Mouse (Mus musculus) liver, embryonic 14.5 days (tissue): ENCODE measurements around the gene Gm42420. TPM values are rescaled to one million over a fixed set of nuclear protein-coding genes. Genes with fewer than 3 reads are reported as not detected.

Experiments
- ATAC-seq: fragments of 200-750 bp; cut with Nextera tagmentation; 2 replicates; pipeline ENCODE4 v1.8.0; 2017; ENCODE audit warnings: moderate number of reproducible peaks, mild to moderate bottlenecking, moderate library complexity; ENCODE audit not compliant: insufficient read depth
- DNase-seq, 3 experiments: peaks; one replicate each; pipeline ENCODE4 v3.0.0-alpha.2; 2012 to 2013; ENCODE audit warnings: low read depth in 3 of 3, low spot score in 3 of 3
- H3K27ac ChIP-seq: fragments of 300-500 bp; sonication (generic); 2 replicates; pipeline ENCODE4 v1.5.1; 2014; ENCODE audit warnings: moderate library complexity, mild to moderate bottlenecking, control low read depth, inconsistent platforms
- H3K27me3 ChIP-seq: fragments of 300-500 bp; sonication (generic); 2 replicates; pipeline ENCODE4 v1.6.1; 2014; ENCODE audit warnings: mild to moderate bottlenecking, low read length, moderate library complexity; ENCODE audit not compliant: control insufficient read depth, insufficient read depth
- H3K36me3 ChIP-seq: fragments of 300-500 bp; sonication (generic); replicated peaks from 2 replicates; pipeline ENCODE4 v1.6.1; 2014; ENCODE audit warnings: low read depth; ENCODE audit not compliant: control insufficient read depth, insufficient read depth
- H3K4me1 ChIP-seq, 2 experiments: fragments of 200-500 bp in 1 of 2; fragments of 300-500 bp in 1 of 2; sonication (generic) in 1 of 2; replicated peaks; 2 replicates each; pipeline ENCODE4 v1.6.1; 2012 to 2014; ENCODE audit warnings: antibody characterized with exemption in 1 of 2, inconsistent platforms in 1 of 2, low read length in 1 of 2; ENCODE audit not compliant: control insufficient read depth in 2 of 2, insufficient read depth in 2 of 2
- H3K4me2 ChIP-seq: fragments of 300-500 bp; sonication (generic); 2 replicates; pipeline ENCODE4 v1.6.1; 2014; ENCODE audit warnings: low read depth, mild to moderate bottlenecking, control low read depth, moderate library complexity
- H3K4me3 ChIP-seq, 2 experiments: fragments of 200-500 bp in 1 of 2; fragments of 300-500 bp in 1 of 2; sonication (generic) in 1 of 2; 2 replicates each; pipeline ENCODE4 v1.5.1; 2012 to 2014; ENCODE audit warnings: low read depth in 2 of 2, low read length in 2 of 2, mild to moderate bottlenecking in 2 of 2, control low read depth in 1 of 2, inconsistent platforms in 1 of 2, moderate library complexity in 1 of 2; ENCODE audit not compliant: insufficient read depth in 1 of 2
- H3K9ac ChIP-seq: fragments of 300-500 bp; sonication (generic); replicated peaks from 2 replicates; pipeline ENCODE4 v1.6.1; 2014; ENCODE audit warnings: mild to moderate bottlenecking, control low read depth, moderate library complexity
- H3K9me3 ChIP-seq: fragments of 300-500 bp; sonication (generic); 2 replicates; pipeline ENCODE4 v1.6.1; 2016; ENCODE audit warnings: low read length, mixed read lengths; ENCODE audit not compliant: control insufficient read depth
- CTCF ChIP-seq: IDR thresholded peaks from 2 replicates; pipeline ENCODE4 v1.5.1; 2016; ENCODE audit warnings: antibody characterized with exemption, low read depth, control low read depth
- EP300 ChIP-seq: IDR thresholded peaks from 2 replicates; pipeline ENCODE4 v1.6.1; 2016; ENCODE audit warnings: antibody characterized with exemption, low read depth
- WGBS: fragments of 180-500 bp; shearing (Covaris S2); extraction: QIAGEN DNeasy Blood & Tissue Kit; methylation state at CpG from one replicate; pipeline ENCODE4 v1.1.7; 2014; ENCODE audit not compliant: insufficient replicate concordance; 5-methylcytosine and 5-hydroxymethylcytosine counted together
- polyA plus RNA-seq, 2 experiments: library from polyadenylated mRNA; depleted of rRNA in 1 of 2; stranded (reverse) in 1 of 2; unstranded in 1 of 2; fragments of >200 nt; fragmentation: Nextera tagmentation in 1 of 2; extraction: Ambion mirVana in 1 of 2; gene quantifications; 2 replicates each; pipeline versions ENCODE4 v1.2.1 to v1.2.3; 2012 to 2014

Gm42420 gene
- polyA plus RNA-seq, 2 experiments = 1.6 to 2.1 TPM

DNA sequence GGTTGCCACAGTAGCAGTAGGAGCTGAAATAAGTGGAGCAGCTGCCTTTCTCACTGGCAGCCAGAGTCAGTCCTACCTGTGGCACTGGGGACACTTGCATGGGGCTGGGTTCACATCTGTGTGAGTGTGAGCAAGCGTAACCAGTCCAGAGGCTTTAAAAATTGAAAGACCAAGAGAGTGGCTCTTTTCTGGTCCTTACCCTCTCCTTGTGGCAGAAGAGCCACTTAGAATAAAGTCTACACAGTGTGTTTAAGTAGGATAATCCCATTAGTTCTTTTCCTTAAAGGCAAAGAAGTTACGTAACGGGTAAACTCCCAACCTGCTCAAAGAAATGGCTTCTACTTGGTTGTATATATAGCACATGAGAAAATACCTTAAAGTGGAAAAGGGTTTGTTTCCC is 15.3 kb downstream of the Gm42420 start:
- no peaks in the 10 kb centered on the region for H3K27me3 ChIP-seq
- no peak overlapping the region for H3K27ac ChIP-seq
- WGBS = 91% methylated on average over 3 of the region's 3 CpGs
- no peak overlapping the region for H3K9ac ChIP-seq
- H3K4me2 ChIP-seq = no peak overlapping the region
- no peak overlapping the region for H3K4me3 ChIP-seq
- DNase-seq = no peak
- no peak for TF ChIP-seq CTCF
- TF ChIP-seq EP300 = no peak
- no peak for ATAC-seq
- H3K9me3 ChIP-seq = no peaks in the 10 kb centered on the region
- H3K36me3 ChIP-seq = peaks cover 23% of the 10 kb centered on the region
- no peaks in the 10 kb centered on the region for H3K4me1 ChIP-seq

DNA sequence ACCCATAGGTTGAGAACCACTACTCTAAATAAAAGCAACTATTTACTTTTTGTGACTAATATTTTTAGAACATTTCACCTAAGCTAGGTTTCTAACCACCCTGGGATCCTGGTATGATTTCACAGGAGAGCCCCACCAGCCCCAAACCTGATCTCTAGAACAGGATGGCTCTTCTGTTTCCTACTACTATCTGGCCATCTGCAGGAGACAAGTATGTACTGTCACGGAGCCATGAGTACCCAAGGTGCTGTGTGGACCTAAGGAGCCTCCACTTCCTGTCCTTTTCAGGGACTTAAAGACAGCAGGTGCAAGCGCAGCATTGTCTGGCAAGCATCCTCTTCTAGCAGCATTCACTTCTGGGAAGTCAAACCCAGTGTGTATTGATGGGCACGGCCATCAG is 16.3 kb downstream of the Gm42420 start:
- no peak overlapping the region for H3K27ac ChIP-seq
- 68% methylated on average over 3 of the region's 3 CpGs for WGBS

DNA sequence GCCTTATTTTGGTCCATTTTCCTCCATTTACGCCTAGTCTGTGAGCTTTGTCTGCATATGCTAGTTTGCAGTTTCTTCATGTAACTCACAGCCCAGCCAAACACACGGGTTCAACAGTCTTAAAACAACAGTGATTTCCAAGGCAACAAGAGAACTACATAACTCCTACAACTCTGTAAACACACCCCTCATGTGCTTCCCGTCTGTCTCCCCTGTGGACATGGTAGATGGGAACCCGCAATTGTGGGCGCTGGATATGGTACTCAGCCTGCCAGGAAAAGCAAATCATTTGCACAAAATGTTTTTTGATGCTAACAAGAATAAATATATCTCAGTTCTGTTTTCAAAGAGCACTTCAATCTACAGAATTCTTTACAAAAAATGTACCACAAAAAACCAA is 19.0 kb downstream of the Gm42420 start:
- WGBS = 73% methylated on average over 5 of the region's 5 CpGs
- no peaks in the 10 kb centered on the region for H3K27me3 ChIP-seq
- no peak for ATAC-seq
- no peak overlapping the region for H3K27ac ChIP-seq
- H3K9ac ChIP-seq = no peak overlapping the region
- peaks cover 13% of the 10 kb centered on the region for H3K36me3 ChIP-seq
- no peak for DNase-seq
- H3K4me3 ChIP-seq = no peak overlapping the region
- TF ChIP-seq CTCF = no peak
- no peak for TF ChIP-seq EP300
- no peaks in the 10 kb centered on the region for H3K9me3 ChIP-seq
- no peak overlapping the region for H3K4me2 ChIP-seq
- no peaks in the 10 kb centered on the region for H3K4me1 ChIP-seq

More for the DNA sequence above, 16.3 kb downstream of the Gm42420 start:
- DNase-seq (no peak), ATAC-seq (no peak)
- H3K4me1 ChIP-seq = no peaks in the 10 kb centered on the region
- peaks cover 23% of the 10 kb centered on the region for H3K36me3 ChIP-seq
- H3K9ac ChIP-seq = no peak overlapping the region
- no peak for TF ChIP-seq CTCF
- TF ChIP-seq EP300 = no peak
- H3K27me3 ChIP-seq = no peaks in the 10 kb centered on the region
- no peak overlapping the region for H3K4me2 ChIP-seq
- H3K4me3 ChIP-seq = no peak overlapping the region
- H3K9me3 ChIP-seq = no peaks in the 10 kb centered on the region

DNA sequence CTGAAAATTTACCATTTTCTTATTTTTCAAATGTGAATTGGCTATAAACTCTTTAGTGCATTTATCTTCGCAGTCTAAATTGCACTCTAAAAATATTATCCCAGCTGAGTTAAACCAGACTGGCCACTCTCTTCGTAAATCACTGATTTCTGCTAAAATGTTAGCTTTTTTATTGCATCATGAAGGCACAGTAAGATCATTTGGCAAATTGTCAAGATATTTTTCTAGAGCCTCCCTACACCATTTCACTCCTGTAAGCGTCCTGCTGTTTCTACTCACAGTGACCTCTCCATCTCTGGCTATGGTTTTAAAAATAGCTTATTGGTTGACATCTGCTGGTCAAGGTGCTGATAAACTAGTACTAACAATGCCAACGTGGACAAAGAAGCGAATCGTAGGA is 20.5 kb downstream of the Gm42420 start:
- Histone ChIP-seq H3K4me3 (no peak overlapping the region), H3K4me1 (no peaks in the 10 kb centered on the region), H3K36me3 (peaks cover 4% of the 10 kb centered on the region), H3K9me3 (no peaks in the 10 kb centered on the region), H3K9ac (no peak overlapping the region), H3K27me3 (no peaks in the 10 kb centered on the region), H3K4me2 (no peak overlapping the region), H3K27ac (no peak overlapping the region)
- ATAC-seq (no peak), DNase-seq (no peak)
- TF ChIP-seq EP300 (no peak), CTCF (no peak)
- WGBS = 71% methylated on average over 6 of the region's 6 CpGs

- H3K4me2 ChIP-seq = no peak overlapping the region
- no peak for ATAC-seq
- H3K4me3 ChIP-seq = no peak overlapping the region
- 35% methylated on average over 3 of the region's 3 CpGs for WGBS
- H3K4me1 ChIP-seq = no peaks in the 10 kb centered on the region
- H3K27ac ChIP-seq = no peak overlapping the region
- H3K36me3 ChIP-seq = peaks cover 3% of the 10 kb centered on the region; the same call in 1 of the 2 replicates
- no peaks in the 10 kb centered on the region for H3K27me3 ChIP-seq
- TF ChIP-seq EP300 = no peak
- TF ChIP-seq CTCF = no peak
- no peak overlapping the region for H3K9ac ChIP-seq
- no peaks in the 10 kb centered on the region for H3K9me3 ChIP-seq
- DNase-seq = no peak
These were observed 21.3 kb downstream of the Gm42420 start for GRCm38 (mm10) chr6:39606862-39607261.
